Mouse (Mus musculus) inflammation-experienced regulatory T-cells, adult 6 months (primary cell): ENCODE results near the gene Mettl16. TPM values are rescaled to one million over a fixed set of nuclear protein-coding genes. Genes with fewer than 3 reads are reported as not detected.
A peak's percentile ranks its signal among the peaks of the same experiment; 100 is the strongest.
"Not testable (repeated sequence)": the region's sequence is repeated elsewhere in the genome, so short reads cannot be mapped to it uniquely, and the experiment has no call there.

Experiments used
- ATAC-seq: one replicate; pipeline ENCODE4 v1.8.0; 2017
- polyA plus RNA-seq, 3 experiments: library from polyadenylated mRNA; unstranded; fragments of 100-300 nt; shearing (Covaris generic); gene quantifications; one replicate each; pipeline ENCODE4 v1.2.1; 2017

Gene Mettl16
- polyA plus RNA-seq, 3 experiments from 2014 or later = 29.2 to 32.2 (median 31.5) TPM

GRCm38 (mm10) chr11:74792874-74793273, 22.2 kb downstream of the Mettl16 start:
- no peak for ATAC-seq

GRCm38 (mm10) chr11:74800658-74801057, 30.0 kb downstream of the Mettl16 start:
- no peak for ATAC-seq

GRCm38 (mm10) chr11:74804081-74804627, 33.5 kb downstream of the Mettl16 start:
- ATAC-seq = no peak

DNA sequence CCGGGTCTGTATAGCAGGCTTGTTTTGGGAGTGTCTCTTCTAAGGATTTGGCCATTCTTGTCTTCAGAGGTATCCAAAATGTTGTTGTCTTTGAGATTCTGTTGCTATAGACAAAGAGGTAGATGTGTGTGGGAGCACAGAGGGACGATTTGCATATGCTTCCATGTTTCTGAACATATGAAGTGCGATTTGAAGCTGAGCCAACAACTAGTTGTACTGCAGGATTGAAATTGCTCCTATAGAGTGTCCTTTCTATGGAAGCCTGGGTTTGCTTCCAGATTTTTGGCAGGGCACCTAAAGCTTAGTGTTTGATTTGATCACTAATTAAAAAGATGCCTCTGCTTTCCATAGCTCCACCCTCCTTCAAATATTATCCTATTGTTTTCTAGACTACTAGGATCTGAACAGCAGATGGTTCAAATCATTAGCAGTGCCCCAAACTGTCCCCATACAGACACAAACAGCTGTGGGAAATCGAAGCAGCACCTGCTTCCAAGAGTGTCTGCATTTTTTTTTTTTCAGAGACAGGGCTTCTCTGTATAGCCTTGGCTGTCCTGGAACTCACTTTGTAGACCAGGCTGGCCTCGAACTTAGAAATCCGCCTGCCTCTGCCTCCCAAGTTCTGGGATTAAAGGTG, 36.7 kb downstream of the Mettl16 start:
- no peak for ATAC-seq

DNA sequence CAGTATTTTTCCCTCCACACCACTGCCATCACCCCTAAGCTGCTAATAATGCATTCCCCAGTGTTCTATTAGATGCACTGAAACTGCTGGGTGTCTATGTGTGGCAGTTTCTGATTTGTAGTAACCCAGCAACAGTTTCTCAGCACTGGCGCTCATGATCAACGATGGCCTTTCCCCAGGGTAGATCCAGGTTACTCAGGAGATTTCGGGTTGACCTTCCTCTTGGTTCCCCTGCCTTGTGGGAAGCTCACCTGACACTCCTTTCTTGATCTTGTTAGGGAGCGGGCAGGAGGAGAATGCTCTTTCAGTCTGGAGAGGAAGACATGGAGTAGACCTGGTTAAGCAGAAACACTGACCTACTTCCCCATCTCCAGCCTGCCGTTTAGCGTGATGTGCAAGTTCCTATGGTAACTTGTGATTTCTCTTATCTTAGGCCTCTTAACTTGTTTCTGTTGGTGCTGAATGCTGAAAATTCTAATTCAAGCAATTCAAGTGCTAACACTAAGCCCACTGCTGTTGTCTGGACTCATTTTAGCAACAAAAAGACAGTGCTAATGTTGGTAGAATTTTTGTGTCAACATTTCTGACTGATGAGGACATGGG, 37.7 kb downstream of the Mettl16 start:
- ATAC-seq = no peak

GRCm38 (mm10) chr11:74810134-74810533, 39.5 kb downstream of the Mettl16 start:
- no peak for ATAC-seq

- not testable (repeated sequence) for ATAC-seq
Measured at GRCm38 (mm10) chr11:74811027-74811426, 40.4 kb downstream of the Mettl16 start.

DNA sequence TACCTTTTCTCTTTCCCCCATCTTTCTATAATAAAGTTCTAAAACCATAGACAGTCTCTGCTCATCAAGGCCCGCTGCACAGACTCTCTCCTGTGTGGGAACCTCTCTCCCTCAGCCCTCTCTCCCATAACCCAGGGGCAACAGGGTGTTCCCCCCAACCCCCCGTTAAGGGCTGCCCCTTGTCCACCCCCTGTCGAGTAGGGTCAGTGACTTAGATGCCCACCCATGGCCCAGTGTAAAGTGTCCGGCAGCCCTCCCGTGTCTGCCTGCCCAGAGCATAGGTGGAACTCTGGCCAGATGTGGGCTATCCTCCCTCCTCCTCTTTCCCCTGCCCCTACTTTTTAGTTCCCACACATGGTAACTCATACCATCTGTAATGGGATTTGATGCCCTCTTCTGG, 40.9 kb downstream of the Mettl16 start:
- no peak for ATAC-seq

DNA sequence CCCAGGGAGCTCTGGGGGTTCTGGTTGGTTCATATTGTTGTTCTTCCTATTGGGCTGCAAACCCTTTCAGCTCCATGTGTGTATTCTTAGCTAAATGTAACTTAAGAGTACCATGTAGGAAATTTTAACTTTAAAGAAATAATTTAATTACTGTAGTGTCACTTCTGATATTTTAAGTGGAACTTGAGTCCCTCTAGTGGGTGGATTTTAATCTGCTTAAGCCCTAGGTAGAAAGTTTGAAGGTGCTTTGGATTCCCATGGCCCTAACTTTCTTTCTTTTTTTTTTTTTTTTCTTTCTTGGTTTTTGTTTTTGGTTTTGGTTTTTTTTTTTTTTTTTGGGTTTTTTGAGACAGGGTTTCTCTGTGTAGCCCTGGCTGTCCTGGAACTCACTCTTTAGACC, 45.2 kb downstream of the Mettl16 start:
- ATAC-seq = no peak

DNA sequence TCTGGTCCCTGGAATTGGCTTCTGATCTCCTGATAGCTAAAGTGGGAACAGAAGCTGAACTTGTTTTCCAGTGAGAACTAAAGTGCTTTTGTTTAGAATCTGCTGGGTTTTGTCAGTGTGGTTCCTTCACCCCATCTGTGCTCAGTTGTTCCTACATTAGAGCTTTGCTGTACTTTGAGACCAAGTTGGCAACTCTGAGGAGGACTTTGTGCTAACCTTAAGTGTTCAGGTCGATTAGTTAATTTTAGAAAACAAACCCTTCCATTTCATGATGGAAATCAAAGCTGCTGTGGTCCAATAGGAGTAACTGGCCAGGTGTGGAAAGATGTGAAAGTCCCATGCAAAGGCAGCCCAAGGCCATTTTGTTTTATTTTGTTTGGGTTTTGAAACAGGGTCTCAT, 50.3 kb downstream of the Mettl16 start:
- ATAC-seq = no peak

DNA sequence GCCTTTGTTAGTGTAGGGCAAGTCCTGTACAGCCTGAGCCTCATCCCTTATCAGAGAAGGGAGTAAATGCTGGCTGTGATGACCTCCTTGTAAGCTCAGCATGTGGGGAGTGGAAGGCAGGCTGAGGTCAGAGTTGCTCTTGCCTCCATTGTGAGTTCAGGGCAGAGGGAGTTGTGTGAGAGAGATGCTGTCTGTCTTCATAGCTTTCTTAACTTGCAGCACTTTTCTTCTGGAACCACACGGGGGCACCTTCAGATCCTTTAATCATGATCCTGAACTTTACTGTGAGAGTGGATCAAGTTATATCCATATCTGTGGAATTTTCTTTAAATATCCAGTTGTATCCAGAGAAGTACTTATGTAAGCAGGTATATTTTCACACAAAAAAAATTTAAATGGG, 50.8 kb downstream of the Mettl16 start:
- ATAC-seq = no peak

- ATAC-seq = no peak
Measured at GRCm38 (mm10) chr11:74822746-74823440, 52.3 kb downstream of the Mettl16 start.

- no peak for ATAC-seq
Measured at GRCm38 (mm10) chr11:74826151-74826550, 55.5 kb downstream of the Mettl16 start.

DNA sequence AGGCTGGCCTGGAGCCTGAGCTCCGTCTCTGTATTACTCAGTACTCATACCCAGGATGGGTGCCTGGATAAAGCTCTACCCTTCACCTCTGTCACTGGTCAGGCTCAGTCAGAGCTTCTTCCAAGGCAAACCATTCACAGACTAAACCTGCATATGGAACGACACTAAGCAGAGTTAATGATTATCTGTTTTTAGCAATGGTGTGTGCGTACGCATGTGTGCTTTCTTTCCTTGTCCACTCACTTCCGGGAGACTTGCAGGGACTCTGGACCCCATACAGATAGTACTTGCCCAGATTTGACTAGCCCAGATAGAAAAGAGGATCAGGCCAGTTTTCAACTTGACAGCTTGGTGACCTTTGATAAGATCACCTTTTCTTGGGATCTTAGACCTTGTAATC, 56.1 kb downstream of the Mettl16 start:
- no peak for ATAC-seq

GRCm38 (mm10) chr11:74827791-74828403, 57.3 kb downstream of the Mettl16 start:
- ATAC-seq = no peak

GRCm38 (mm10) chr11:74828404-74828931, 57.8 kb downstream of the Mettl16 start:
- no peak for ATAC-seq

DNA sequence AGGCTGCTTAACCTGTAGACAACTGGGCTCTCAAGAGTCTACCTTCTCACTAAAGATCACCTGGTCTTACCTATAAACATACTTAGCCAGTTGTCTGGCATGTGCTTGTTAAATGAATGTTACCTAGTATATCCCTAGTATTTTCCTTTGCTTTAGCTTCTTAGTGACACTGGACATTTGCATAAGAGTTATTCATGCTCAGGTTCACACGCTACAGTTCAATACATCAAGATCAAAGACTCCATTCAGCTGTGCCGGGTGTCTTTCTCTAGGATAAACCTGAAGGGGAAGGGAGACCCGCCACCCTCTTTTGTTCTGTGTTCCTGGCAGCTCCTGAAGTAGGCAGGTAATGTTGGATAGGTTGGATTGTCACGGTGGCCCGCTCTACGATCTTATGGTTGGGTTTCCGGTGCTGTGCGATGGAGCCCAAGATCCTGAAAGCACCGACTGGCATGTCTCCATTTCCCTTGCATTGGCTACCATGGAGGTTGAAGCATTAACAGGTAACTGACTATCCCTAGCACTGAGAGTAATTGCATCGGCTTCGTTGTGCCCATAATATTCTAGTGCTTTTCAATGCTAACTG, 58.4 kb downstream of the Mettl16 start:
- ATAC-seq = no peak

- ATAC-seq = peak; percentile 40
Measured at GRCm38 (mm10) chr11:74829812-74830211, 59.2 kb downstream of the Mettl16 start.

- ATAC-seq = peak; percentile 57
Measured at GRCm38 (mm10) chr11:74830256-74831161, 59.9 kb downstream of the Mettl16 start, which contains the start of gene Mnt. TSS of gene Mnt (plus strand) at chr11:74830920.

DNA sequence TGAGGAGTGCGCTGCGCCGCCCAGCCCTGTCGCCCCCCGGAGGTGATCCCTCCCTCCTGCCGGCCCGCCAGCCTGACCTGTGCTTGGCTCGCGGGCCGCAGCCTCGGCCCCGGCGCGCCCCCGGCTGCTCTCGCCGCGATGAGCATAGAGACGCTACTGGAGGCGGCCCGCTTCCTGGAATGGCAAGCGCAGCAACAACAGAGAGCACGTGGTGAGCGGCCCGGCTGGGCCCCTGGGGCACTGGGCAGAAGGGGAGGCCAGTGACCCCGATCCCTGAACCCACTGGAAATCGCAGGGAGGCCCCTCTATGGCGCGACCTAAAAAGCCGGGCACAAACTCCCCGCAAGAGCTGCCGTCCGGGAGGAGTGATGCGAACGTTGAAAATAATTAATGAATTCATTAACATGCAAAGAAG, 60.6 kb downstream of the Mettl16 start:
- ATAC-seq = no peak
